Mouse (Mus musculus) right cerebral cortex, adult 18-20 months (tissue): ENCODE results near the gene Capn2.
A peak's percentile ranks its signal among the peaks of the same experiment; 100 is the strongest.

Source experiments
- DNase-seq: peaks from one replicate; pipeline ENCODE4 v3.0.0; 2022; ENCODE audit warnings: mixed read lengths

The Capn2 gene

GRCm38 (mm10) chr1:182458556-182458955 is 58.9 kb downstream of the Capn2 start:
- DNase-seq, result no peak

- no peak for DNase-seq
Observed at GRCm38 (mm10) chr1:182455080-182455479, 62.3 kb downstream of the Capn2 start.

- no peak for DNase-seq
Observed at GRCm38 (mm10) chr1:182452473-182452872, 64.9 kb downstream of the Capn2 start.

- DNase-seq, result no peak
Observed at GRCm38 (mm10) chr1:182448276-182449035, 69.0 kb downstream of the Capn2 start.

GRCm38 (mm10) chr1:182444116-182444515 is 73.3 kb downstream of the Capn2 start:
- no peak for DNase-seq

- peak; percentile 33 for DNase-seq
Observed at GRCm38 (mm10) chr1:182441791-182442473, 75.5 kb downstream of the Capn2 start.

DNA sequence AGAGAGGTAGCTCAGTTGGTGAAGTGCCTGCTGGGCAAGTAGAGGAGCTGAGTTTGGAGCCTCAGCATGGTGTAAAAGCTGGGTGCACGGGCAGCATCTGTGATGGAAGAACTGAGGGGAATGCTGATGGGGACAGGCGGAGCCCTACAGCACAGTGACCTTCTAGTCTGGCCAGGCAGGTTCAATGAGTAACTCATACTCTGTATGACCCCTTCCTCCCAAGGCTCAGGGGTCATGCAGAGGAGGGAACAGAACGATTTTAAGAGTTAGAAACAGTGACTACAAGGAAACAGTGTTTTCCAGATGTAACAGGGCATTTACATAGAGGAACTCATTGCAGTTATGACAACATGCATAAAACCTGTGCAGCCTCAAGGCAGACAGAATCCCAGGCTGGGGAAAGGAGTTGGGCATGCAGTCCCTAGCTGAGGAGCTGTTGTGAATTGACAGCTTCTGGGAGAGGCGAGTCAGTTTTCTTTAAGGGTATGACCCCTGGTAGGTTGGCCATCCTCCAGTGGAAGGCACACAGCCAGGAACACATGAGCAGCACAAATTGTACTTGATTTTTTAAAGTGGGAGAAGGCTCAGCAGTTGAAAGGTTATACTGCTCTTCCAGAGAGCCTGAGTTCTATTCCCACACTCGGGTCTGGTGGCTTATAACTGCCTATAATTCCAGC is 77.7 kb downstream of the Capn2 start:
- DNase-seq, result peak; percentile 34

GRCm38 (mm10) chr1:182436746-182437145 is 80.7 kb downstream of the Capn2 start:
- no peak for DNase-seq

GRCm38 (mm10) chr1:182432059-182432458 is 85.3 kb downstream of the Capn2 start:
- DNase-seq, result no peak

DNA sequence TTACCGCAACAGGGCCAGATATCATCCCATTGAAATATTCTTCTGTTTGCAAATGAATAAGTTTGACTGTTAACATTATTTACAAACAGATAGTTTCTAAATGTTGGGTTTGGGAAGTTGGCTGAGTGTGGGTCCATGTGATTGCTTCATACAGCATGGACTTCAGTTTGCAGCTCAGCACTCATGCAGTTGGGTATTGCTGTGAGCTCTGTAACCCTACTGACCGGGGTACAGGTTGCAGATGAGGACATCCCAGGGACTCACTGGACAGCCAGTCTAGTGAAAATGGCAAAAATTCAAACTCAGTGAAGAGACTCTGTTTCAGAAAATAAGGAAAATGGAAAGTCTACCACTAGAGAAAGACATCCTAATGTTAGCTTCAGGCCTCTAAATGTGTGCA is 86.7 kb downstream of the Capn2 start:
- no peak for DNase-seq

DNA sequence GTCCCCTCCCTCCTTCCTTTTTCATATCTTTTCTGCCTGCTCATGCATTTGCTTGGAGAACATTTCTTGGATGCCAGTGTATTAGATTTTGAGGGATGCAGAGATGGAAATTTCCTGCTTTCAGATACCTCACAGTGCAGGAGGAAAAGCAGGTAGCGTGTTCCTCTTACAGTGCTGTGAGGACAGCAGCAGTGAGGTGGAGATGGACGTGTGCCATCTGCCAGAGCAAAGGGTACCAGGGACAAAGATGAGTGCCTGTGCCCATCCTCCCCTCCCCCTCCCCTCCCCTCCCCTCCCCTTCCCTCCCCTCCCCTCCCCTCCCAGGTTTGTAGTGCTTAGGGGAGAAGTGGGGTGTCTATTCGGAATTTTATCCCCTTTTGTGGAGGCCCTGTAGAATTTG is 87.6 kb downstream of the Capn2 start:
- no peak for DNase-seq

GRCm38 (mm10) chr1:182427426-182427825 is 90.0 kb downstream of the Capn2 start:
- DNase-seq, result no peak

- DNase-seq, result no peak
Observed at GRCm38 (mm10) chr1:182426444-182426843, 91.0 kb downstream of the Capn2 start.

GRCm38 (mm10) chr1:182425176-182425575 is 92.2 kb downstream of the Capn2 start:
- no peak for DNase-seq

DNA sequence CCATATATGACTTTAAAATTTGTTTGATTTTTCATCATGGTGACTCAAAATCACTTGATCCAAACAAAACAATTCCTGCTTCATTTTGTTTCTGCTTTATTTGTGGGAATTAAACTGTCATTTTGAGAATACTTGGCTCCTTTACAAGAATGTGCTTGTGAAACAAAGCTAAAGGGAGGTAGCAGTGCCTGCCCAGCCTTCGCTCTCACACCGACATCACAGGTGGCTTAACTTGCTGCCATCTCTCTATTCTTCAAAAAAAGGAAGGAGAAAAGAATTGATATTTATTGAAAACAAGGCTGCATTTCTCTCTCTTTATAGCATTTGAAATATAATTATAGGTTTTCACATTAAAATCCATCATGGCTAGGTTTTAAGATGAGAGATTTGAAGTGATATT is 93.1 kb downstream of the Capn2 start:
- DNase-seq, result no peak

DNA sequence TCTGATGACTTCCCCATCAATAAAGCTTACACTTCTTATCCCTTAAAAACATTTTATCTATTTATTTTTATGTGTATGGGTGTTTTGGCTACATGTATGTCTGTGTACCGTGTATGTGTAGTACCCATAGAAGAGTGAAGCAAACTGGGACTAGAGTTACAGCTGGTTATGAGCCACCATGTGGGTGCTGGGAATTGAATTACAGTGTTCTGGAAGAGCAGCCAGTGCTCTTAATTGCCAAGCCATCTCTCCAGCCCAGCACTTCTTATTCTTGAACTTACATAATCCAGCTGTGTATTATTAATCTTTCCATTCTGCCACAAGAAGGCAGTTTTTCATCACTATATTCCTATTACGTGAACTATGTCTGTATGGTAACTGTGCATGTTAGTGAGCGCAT is 97.9 kb downstream of the Capn2 start:
- DNase-seq, result no peak
